Mouse (Mus musculus) lung, adult 2 months (tissue): ENCODE measurements at regions not wholly inside any gene's neighbourhood (a gene's known extent, or its start where the extent isn't known, plus 50 kb on each side); places are given as distances from the start of the nearest gene placed in this dataset.

Source experiments
- CTCF ChIP-seq: fragments of 200-500 bp; IDR thresholded peaks from 2 replicates; pipeline ENCODE4 v1.5.1; 2011; ENCODE audit warnings: mild to moderate bottlenecking, low read length, control low read depth; ENCODE audit not compliant: insufficient read depth
- POLR2A ChIP-seq: fragments of 200-500 bp; IDR thresholded peaks from 2 replicates; pipeline ENCODE4 v1.6.1; 2011; ENCODE audit warnings: low read depth, mild to moderate bottlenecking, control low read depth, low read length, borderline replicate concordance; ENCODE audit errors: extremely low read depth

- TF ChIP-seq CTCF (no peak), POLR2A (no peak)
Observed at GRCm38 (mm10) chr14:68197470-68197800, 1096.7 kb downstream of the Synb start.
